Mouse (Mus musculus): ENCODE measurements around the gene Sdhaf2. TPM values are rescaled to one million over a fixed set of nuclear protein-coding genes. Genes with fewer than 3 reads are reported as not detected.
"Not testable (repeated sequence)": the region's sequence is repeated elsewhere in the genome, so short reads cannot be mapped to it uniquely, and the experiment has no call there.

Sdhaf2 gene
- total RNA-seq (2021), result 10 to 100 TPM; 52.9 to 53.4 TPM
- long read RNA-seq, experiment 1, transcript Sdhaf2-203 (4 exons, 997 nt), result minor isoform, 12 of 54 reads
- long read RNA-seq, experiment 1, transcript Sdhaf2-201 (4 exons, 2,981 nt), result major isoform, 35 of 54 reads
- long read RNA-seq, experiment 1, partial matches to known transcripts, result 1 of 54 reads
- long read RNA-seq, experiment 1, other reads (novel, unspliced or antisense), result 4 of 54 reads
- long read RNA-seq, experiment 2, transcript Sdhaf2-201 (4 exons, 2,981 nt), result major isoform, 37 of 45 reads
- long read RNA-seq, experiment 2, partial matches to known transcripts, result 0 of 45 reads
- long read RNA-seq, experiment 2, other reads (novel, unspliced or antisense), result 1 of 45 reads

DNA sequence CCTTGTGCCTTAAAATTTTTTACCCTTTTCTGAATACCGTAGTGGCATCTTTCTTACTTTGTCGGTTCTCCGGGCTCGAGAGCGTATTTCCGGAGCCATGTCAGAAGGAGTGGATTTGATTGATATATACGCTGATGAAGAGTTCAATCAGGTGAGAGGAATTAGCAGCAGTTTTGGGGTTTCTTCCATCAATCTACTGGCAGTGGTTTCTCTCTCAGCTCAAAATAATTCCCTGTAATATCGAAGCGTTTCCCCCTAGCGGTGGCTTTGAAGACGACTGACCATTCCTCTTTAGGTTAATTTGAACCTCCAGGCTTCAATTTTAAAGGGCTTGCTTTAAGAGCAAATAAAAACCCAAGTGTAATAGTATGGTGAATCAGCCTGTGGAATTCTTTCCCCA is at the start of gene Sdhaf2:
TSS of gene Sdhaf2 (minus strand) at position 233 of the 400 bp plus-strand sequence.
- DNase-seq (ENCODE audit: low spot score in 2 of 2), result peak; percentile 16 to 29

- DNase-seq (ENCODE audit: low spot score in 2 of 2), result no peak
These were observed 43.7 kb upstream of the Sdhaf2 start for GRCm38 (mm10) chr19:10569627-10570026.

GRCm38 (mm10) chr19:10565217-10565616 is 39.3 kb upstream of the Sdhaf2 start:
- no peak for DNase-seq (ENCODE audit: low spot score in 2 of 2)

- no peak for DNase-seq (ENCODE audit: low spot score in 2 of 2)
These were observed 38.3 kb upstream of the Sdhaf2 start for GRCm38 (mm10) chr19:10564278-10564677.

- no peak for DNase-seq (ENCODE audit: low spot score in 2 of 2)
These were observed 36.4 kb upstream of the Sdhaf2 start for GRCm38 (mm10) chr19:10562351-10562750.

- DNase-seq (ENCODE audit: low spot score in 2 of 2), result no peak
These were observed 35.8 kb upstream of the Sdhaf2 start for GRCm38 (mm10) chr19:10561558-10562314.

- no peak for DNase-seq (ENCODE audit: low spot score in 2 of 2)
These were observed 34.2 kb upstream of the Sdhaf2 start for GRCm38 (mm10) chr19:10560108-10560507.

DNA sequence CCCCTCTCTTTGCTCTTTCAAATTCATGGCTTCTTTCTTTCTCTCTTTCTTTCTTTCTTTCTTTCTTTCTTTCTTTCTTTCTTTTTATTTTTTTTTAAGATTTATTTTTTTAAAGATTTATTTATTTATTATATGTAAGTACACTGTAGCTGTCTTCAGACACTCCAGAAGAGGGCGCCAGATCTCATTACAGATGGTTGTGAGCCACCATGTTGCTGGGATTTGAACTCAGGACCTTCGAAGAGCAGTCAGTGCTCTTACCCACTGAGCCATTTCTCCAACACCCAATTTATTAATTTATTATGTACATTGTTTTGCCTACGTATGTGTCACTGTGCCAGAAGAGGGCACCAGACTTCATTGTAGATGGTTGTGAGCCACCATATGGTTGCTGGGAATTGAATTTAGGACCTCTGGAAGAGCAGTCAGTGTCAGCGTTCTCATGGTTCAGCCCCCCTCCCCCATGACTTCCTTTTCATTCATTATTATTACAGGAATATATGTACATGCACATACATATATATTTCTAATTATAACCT is 32.0 kb upstream of the Sdhaf2 start:
- not testable (repeated sequence) for DNase-seq (ENCODE audit: low spot score in 2 of 2)

- no peak for DNase-seq (ENCODE audit: low spot score in 2 of 2)
These were observed 31.5 kb upstream of the Sdhaf2 start for GRCm38 (mm10) chr19:10557430-10557829.

DNA sequence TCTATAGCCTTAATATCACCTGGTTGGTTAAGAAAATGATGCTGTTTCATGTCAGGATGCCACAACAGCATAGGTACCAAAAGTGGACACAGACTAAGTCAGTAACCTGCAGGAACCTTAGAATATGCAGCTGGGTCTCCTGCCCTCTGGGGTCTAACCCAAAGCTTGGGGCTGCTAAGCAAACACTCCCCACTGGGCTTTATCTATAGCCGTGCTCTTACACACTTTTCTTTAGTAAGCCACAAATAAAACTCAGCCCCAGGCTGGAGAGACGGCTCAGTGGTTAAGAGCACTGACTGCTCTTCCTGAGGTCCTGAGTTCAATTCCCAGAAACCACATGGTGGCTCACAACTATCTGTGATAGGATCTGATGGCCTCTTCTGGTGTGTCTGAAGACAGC is 31.1 kb upstream of the Sdhaf2 start:
- no peak for DNase-seq (ENCODE audit: low spot score in 2 of 2)

- DNase-seq (ENCODE audit: low spot score in 2 of 2), result peak; percentile 82 to 87
These were observed 29.9 kb upstream of the Sdhaf2 start, which contains the start of gene Tmem216 for GRCm38 (mm10) chr19:10555624-10556510. Gene Tmem216 (minus strand): TSS chr19:10556238.

GRCm38 (mm10) chr19:10539454-10539853 is 13.5 kb upstream of the Sdhaf2 start:
- no peak for DNase-seq (ENCODE audit: low spot score in 2 of 2)

GRCm38 (mm10) chr19:10530082-10530481 is 4.1 kb upstream of the Sdhaf2 start:
- DNase-seq (ENCODE audit: low spot score in 2 of 2), result no peak

GRCm38 (mm10) chr19:10525106-10525901 is 638 bp downstream of the Sdhaf2 start, which contains the start of gene Cpsf7:
Gene Cpsf7 (plus strand): TSS chr19:10525266.
- DNase-seq (ENCODE audit: low spot score in 2 of 2), result peak; percentile 86 to 91

DNA sequence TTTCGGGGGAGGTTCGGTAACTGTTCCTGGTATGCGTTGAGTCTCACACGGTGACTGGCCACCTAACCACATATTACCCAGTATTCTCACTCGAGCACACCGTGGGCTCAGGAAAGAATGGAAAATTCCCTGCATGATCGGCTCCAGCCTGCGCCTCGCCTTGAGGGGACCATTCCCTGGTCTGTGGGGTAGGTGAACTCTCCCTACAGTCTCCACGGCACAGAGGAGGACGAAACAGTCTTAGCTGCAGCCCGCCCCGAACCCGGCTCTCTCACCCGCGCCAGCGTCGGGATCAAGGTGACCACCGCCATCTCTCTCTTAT is 1.2 kb downstream of the Sdhaf2 start:
- no peak for DNase-seq (ENCODE audit: low spot score in 2 of 2)

GRCm38 (mm10) chr19:10523483-10524080 is 2.4 kb downstream of the Sdhaf2 start:
- DNase-seq (ENCODE audit: low spot score in 2 of 2), result no peak

DNA sequence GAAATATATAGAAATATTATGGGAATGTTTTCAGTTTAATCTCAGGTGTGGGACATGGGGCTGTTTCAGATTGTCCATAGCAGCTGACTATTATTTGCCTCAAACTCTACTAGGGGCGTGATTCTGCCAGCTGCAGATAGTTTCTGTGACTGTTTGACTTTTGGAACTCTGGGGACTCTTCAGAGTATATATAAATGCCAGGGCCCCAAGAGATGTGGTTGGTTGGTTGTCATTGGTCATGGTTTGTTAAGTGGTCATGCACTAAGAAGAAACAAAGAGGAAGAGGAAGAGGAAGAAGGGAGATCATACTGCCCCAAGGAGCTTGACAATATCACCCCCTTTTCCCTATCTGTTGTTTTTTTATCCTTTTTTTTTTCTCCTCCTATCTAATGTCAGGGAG is 4.0 kb downstream of the Sdhaf2 start:
- DNase-seq (ENCODE audit: low spot score in 2 of 2), result no peak

DNA sequence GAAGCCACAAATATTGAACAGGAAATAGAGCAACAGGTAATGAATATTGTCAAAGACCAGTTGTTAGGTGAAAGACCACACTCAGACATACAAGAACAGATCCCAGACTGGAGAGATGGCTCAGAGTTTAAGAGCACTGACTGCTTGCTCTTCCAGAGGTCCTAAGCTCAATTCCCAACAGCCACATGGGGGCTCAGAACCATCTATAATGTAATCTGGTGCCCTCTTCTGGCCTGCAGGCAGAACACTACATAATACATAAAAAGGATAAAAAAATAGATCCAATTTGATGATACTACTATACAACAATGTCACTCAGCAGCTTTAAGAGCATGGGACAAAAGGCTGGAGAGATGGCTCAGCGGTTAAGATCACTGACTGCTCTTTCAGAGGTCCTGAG is 5.6 kb downstream of the Sdhaf2 start:
- DNase-seq (ENCODE audit: low spot score in 2 of 2), result no peak

GRCm38 (mm10) chr19:10510759-10511330 is 15.1 kb downstream of the Sdhaf2 start:
- no peak for DNase-seq (ENCODE audit: low spot score in 2 of 2)

DNA sequence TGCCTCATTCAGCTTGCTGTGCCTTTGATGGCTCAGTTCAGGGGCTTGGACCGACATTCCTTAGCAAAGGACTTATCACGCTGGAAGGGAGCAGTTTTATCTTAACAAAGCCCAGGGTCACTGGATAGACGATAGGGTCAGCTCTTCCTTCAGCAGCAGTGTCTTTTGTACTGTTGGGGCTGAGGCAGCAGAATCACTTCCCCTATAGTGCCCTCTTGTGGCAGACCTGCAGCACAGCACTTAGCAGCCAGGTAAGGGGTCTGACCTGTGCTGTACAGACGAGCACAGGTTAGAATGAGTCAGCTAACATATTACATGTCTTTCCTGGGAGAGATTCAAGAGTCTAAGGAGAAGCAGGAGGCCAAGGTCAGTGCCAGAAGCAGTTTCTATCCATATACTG is 23.4 kb downstream of the Sdhaf2 start:
- peak in 1 of 2 experiments; percentile 48 for DNase-seq (ENCODE audit: low spot score in 2 of 2)

Data from left cerebral cortex, adult 18-20 months (tissue).